Mouse (Mus musculus) hindbrain, embryonic 10.5 days (tissue): Measurements from ENCODE around the gene Fus. TPM values are rescaled to one million over a fixed set of nuclear protein-coding genes. Genes with fewer than 3 reads are reported as not detected.
"Not testable (repeated sequence)": the region's sequence is repeated elsewhere in the genome, so short reads cannot be mapped to it uniquely, and the experiment has no call there.

ENCODE experiments used
- DNase-seq: peaks from one replicate; pipeline ENCODE4 v3.0.0-alpha.2; 2017; ENCODE audit warnings: low spot score
- H3K27ac ChIP-seq: fragments of 300-500 bp; sonication (generic); 2 replicates; pipeline ENCODE4 v1.5.1; 2016; ENCODE audit warnings: mild to moderate bottlenecking, moderate library complexity
- H3K27me3 ChIP-seq: fragments of 300-500 bp; sonication (generic); 2 replicates; pipeline ENCODE4 v1.6.1; 2016; ENCODE audit warnings: mild to moderate bottlenecking; ENCODE audit not compliant: poor library complexity, insufficient read depth, severe bottlenecking
- H3K36me3 ChIP-seq: fragments of 300-500 bp; sonication (generic); 2 replicates; pipeline ENCODE4 v1.6.1; 2016; ENCODE audit warnings: mild to moderate bottlenecking, moderate library complexity
- H3K4me1 ChIP-seq: fragments of 300-500 bp; sonication (generic); replicated peaks from 2 replicates; pipeline ENCODE4 v1.6.1; 2016; ENCODE audit warnings: mild to moderate bottlenecking
- H3K4me3 ChIP-seq: fragments of 300-500 bp; sonication (generic); 2 replicates; pipeline ENCODE4 v1.5.1; 2016; ENCODE audit warnings: mild to moderate bottlenecking, moderate library complexity
- H3K9me3 ChIP-seq: fragments of 300-500 bp; sonication (generic); 2 replicates; pipeline ENCODE4 v1.6.1; 2016; ENCODE audit warnings: mild to moderate bottlenecking, moderate library complexity
- WGBS: fragments of 180-500 bp; shearing (Covaris S2); methylation state at CpG from one replicate; pipeline ENCODE4 v1.1.7; 2016; 5-methylcytosine and 5-hydroxymethylcytosine counted together
- polyA plus RNA-seq: library from polyadenylated mRNA; unstranded; fragments of >200 nt; fragmentation: Nextera tagmentation; extraction: Ambion mirVana; gene quantifications from 2 replicates; pipeline ENCODE4 v1.2.1, GENCODE M21; 2016

Gene Fus
- polyA plus RNA-seq, 1 experiment from 2014 or later = 328 TPM

DNA sequence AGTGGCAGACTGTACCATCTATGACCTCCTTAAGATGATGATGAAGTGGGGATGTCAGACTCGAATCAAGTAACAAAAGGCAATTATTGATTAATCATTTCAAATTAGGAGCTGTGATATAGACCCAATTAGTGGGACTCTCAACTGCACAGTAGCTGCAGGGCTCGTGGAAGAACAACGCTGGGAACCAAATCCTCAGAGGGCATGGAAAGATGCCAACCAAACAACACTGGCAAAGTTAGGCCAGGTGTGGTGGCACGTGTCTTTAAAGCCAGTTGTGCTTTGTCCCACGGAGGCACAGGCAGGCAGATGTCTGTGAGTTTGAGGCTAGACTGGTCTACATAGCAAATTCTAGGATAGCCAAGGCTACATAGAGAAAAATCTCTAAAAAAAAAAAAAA, 36.6 kb upstream of the Fus start:
- Histone ChIP-seq H3K27me3 (peaks cover 36% of the 10 kb centered on the region), H3K4me1 (peaks cover 64% of the 10 kb centered on the region), H3K9me3 (no peaks in the 10 kb centered on the region), H3K36me3 (peaks cover 20% of the 10 kb centered on the region), H3K27ac (no peak overlapping the region), H3K4me3 (no peak overlapping the region)
- DNase-seq = no peak
- WGBS = 79% methylated on average over 5 of the region's 5 CpGs

DNA sequence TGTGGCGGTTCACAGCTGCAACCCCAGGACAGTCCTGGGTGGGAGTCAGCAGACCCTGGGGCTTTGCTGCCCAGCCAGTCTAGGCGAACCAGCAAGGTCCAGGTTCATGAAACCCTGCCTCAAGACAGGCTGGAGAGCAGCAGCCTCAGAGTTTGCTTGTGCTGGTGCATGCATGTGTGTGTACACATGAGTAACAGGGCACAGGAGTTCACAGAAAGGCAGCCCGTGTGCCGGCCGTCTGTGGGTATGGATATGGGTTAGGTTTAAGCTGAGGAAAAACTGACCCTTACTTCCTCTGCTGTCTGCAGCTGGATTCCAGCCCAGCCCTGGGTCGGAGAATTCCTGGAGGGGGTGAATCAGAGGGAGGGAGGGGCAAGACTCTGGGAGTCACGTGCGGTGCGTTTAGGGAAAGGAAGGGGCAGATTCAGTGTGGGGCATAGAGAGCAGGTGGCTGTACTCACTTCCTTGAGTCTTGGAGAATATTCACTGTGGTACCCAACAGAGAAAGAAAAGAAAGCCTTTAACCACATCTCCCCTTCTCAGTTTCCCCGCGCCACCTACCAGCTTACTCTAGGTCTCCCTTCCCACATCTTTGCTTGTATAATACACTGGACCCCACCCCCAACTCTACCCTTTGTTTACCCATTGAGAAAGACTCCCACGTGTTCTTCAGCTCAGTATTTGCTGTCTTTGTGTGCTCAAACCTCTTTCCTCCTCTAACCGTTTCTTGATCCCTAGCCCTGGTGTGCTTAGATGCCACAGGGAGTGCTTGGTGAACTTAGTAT, 35.7 kb upstream of the Fus start:
- 32% methylated on average over 13 of the region's 13 CpGs for WGBS
- peaks cover 73% of the 10 kb centered on the region for H3K4me1 ChIP-seq
- H3K27me3 ChIP-seq = peaks cover 41% of the 10 kb centered on the region
- 0 out of 2 replicates have a peak overlapping the region, but pooled peaks have one; percentile 2 for H3K4me3 ChIP-seq
- no peak for DNase-seq
- peaks cover 11% of the 10 kb centered on the region for H3K36me3 ChIP-seq
- peak overlapping the region; percentile 70 for H3K27ac ChIP-seq
- no peaks in the 10 kb centered on the region for H3K9me3 ChIP-seq

DNA sequence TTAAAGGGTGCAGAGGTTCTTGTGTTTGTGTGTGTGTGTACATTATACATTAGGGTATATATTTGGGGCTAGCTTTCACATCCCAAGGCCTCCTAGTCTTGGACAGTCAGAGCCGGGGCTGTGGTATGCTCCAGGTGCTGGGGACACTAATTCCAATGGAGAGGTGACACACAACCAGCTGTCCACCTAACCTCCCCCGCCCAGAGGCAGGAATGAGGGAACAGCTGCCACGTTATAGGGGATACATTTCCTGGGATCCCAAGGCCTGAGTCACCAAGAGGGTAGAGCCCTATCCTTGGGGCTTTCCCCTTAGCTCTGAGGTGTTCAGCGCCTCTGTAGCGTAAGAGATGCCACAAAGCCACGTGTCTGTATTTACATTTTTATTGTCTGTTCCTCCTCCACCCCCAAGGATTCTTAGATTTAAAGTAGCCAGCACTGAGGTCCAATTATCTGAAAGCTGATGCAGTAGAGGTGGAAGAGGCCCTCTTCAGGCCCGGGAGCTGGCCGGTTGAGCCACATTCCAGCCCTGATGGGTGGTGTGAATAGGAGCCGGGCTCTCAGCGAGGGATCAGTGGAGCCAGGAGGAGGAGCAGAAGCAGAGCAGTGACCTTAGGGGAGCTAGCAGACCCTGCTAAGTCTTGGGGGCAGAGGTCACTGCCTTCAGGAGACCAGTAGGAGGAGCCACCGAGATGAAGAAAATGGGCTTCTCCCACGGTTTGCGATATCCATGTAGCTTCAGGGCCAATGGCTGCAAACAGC, 34.8 kb upstream of the Fus start:
- peaks cover 73% of the 10 kb centered on the region for H3K4me1 ChIP-seq
- 0 out of 2 replicates have a peak, but pooled peaks cover 2% of the 10 kb centered on the region for H3K36me3 ChIP-seq
- H3K27me3 ChIP-seq = peaks cover 42% of the 10 kb centered on the region
- peak overlapping the region; percentile 6; the same call in 1 of the 2 replicates for H3K4me3 ChIP-seq
- peak overlapping the region; percentile 70 for H3K27ac ChIP-seq
- DNase-seq = peak; percentile 62
- no peaks in the 10 kb centered on the region for H3K9me3 ChIP-seq
- 13% methylated on average over 13 of the region's 13 CpGs for WGBS

DNA sequence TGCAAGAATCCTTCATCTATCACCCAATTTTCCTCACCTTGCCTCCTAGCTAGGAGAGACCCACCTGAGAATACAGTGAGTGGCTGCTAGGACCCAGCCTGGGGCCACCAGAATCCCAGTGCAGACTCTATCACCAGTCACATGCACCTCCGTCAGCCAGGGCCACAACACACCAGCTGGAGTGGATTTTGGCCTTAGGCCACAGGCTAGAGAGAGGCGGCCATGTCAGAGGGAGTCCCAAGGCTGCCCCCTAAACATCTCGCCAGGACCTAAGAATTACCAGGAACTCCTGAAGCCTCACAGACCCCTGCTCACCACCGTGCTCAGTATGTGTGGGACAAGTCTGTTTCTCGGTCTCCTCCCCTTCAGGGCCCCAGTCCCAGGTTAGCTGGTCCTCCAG, 33.2 kb upstream of the Fus start:
- 88% methylated on average over 5 of the region's 5 CpGs for WGBS
- peak overlapping the region; percentile 92 for H3K27ac ChIP-seq
- no peak for DNase-seq
- H3K36me3 ChIP-seq = no peaks in the 10 kb centered on the region
- peaks cover 27% of the 10 kb centered on the region for H3K27me3 ChIP-seq
- no peak overlapping the region for H3K4me3 ChIP-seq
- H3K4me1 ChIP-seq = peaks cover 64% of the 10 kb centered on the region
- H3K9me3 ChIP-seq = no peaks in the 10 kb centered on the region

DNA sequence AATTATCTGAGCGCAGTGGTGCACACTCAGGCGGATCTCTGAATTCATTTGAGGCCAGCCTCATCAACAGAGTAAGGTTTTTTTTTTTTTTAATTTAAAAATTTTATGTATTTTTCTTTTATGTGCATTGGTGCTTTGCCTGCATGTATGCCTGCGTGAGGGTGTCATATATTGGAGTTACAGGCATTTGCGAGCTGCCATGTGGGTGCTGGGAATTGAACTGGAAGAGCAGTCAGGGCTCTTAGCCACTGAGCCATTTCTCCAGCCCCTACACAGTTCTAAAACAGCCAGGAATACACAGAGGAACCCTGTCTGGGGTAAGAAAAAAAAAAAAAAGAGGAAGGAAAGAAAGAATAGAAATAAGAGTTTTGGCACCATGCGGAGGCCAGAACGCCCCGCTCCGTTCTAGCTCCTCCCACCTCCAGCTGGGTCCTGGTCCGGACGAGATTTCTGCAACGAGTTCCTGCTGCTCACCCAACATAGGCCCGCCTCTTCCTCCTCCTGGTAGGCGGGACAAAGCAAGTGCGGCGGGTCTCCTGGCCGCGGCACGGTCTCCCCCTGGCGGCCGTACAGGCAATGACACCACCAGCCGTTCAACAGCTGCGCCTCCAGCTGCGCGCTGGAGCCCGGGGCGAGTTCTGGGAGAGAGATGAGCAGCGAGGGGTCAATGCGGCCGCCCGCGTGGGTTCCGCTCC, 32.1 kb upstream of the Fus start:
- 7% methylated on average over 32 of the region's 32 CpGs for WGBS
- Histone ChIP-seq H3K27ac (peak overlapping the region; percentile 92), H3K9me3 (no peaks in the 10 kb centered on the region), H3K4me1 (peaks cover 54% of the 10 kb centered on the region), H3K27me3 (peaks cover 16% of the 10 kb centered on the region), H3K36me3 (no peaks in the 10 kb centered on the region), H3K4me3 (peak overlapping the region; percentile 78)
- peak; percentile 95 for DNase-seq

DNA sequence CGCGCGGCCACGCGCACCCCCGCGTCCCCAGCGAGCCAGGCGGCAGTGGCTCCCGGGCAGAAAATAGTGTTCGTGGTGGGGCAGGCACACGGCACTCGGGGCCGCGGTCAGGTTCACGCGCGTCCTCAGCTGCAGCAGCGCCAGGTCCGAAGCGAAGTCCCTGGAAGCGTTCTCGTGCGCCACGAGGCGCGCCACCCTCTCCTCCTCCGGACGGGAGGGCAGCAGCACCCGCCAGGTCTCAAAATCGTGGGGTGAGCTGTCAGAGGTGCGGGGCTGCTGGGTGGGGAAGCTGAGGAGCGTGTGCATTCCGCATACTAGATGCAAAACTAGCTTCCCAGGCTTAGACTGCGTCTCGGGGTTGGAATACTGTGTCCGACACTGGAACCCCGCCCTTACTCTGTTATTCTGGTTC, 31.5 kb upstream of the Fus start:
- Histone ChIP-seq H3K27ac (peak overlapping the region; percentile 92), H3K4me3 (peak overlapping the region; percentile 78), H3K4me1 (peaks cover 52% of the 10 kb centered on the region), H3K36me3 (no peaks in the 10 kb centered on the region), H3K9me3 (no peaks in the 10 kb centered on the region), H3K27me3 (peaks cover 10% of the 10 kb centered on the region)
- under 1% methylated on average over 38 of the region's 38 CpGs for WGBS
- no peak for DNase-seq

DNA sequence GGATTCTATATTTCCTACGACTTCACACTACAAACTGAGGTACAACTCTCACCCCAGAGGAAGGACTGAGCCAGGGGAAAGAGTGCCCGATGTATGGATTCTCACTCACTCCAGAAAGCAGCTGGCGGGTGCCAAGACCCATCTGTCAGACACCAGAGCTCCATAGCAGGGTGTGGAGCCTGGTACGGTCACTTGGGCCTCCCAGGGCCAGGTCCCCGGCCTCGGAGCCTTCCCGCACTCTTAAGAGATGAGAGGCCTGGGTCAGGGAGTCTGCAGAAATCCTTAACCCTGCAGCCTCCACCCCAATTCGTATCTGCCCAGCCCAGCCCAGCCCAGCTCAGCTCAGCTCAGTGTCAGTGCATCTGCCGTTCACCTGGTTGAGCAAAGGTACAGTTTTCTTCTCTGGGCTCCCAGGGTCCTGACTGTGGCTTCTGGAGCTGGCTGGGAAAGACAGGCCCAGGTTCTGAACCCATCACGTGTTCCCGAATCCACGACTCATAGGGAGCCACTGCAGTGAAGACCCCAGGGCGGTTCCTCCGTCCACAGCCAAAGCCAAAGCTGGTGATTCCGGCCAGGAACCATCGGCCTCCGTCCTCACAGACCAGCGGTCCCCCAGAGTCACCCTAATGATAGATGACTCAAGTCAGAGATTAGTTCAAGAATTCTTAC, 30.9 kb upstream of the Fus start:
- no peaks in the 10 kb centered on the region for H3K36me3 ChIP-seq
- H3K27me3 ChIP-seq = peaks cover 6% of the 10 kb centered on the region; the same call in 1 of the 2 replicates
- H3K4me1 ChIP-seq = peaks cover 48% of the 10 kb centered on the region
- peak; percentile 23 for DNase-seq
- H3K4me3 ChIP-seq = peak overlapping the region; percentile 78
- H3K9me3 ChIP-seq = no peaks in the 10 kb centered on the region
- WGBS = 55% methylated on average over 18 of the region's 18 CpGs
- peak overlapping the region; percentile 92; the same call in 1 of the 2 replicates for H3K27ac ChIP-seq

DNA sequence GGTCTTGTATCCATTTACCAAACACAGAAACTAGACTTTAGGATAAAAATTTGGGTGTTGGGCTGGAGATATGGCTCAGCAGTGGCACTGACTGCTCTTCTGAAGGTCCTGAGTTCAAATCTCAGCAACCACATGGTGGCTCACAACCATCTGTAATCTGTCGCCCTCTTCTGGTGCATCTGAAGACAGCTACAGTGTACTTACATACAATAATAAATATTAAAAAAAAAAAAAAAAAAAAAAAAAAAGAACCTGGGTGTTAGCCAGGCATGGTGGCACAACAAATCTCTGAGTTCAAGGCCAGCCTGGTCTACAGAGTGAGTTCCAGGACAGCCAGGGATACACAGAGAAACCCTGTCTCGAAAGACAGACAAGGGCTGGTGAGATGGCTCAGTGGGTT, 25.2 kb upstream of the Fus start:
- H3K36me3 ChIP-seq, DNase-seq, H3K4me3 ChIP-seq, H3K9me3 ChIP-seq, H3K4me1 ChIP-seq, H3K27ac ChIP-seq: not testable (repeated sequence)
- WGBS = 52% methylated on average over 2 of the region's 2 CpGs
- H3K27me3 ChIP-seq = peaks cover 41% of the 10 kb centered on the region

DNA sequence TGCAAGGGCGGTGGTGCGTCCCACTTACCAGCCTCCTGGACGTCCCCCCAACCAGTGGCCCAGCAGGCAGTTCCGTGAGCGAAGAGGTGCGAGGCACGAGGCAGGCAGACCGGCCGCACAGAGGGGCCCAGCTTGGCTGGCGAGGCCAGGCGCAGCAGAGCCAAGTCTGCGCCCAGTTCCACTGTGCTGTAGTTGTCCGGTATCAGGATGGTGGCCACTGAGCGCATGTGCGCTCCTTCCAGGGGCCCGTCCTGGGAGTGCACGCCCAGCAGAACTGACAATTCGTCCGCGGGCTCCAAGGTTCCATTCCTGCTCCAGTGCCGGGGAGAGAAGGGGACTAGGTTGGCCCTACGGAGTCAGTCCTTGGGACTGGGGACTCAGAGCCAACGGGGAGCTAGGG, 22.6 kb upstream of the Fus start:
- WGBS = 10% methylated on average over 23 of the region's 23 CpGs
- Histone ChIP-seq H3K27me3 (peaks cover 44% of the 10 kb centered on the region), H3K4me3 (peak overlapping the region; percentile 32), H3K27ac (no peak overlapping the region; the same call in 1 of the 2 replicates), H3K9me3 (no peaks in the 10 kb centered on the region), H3K36me3 (no peaks in the 10 kb centered on the region), H3K4me1 (peaks cover 5% of the 10 kb centered on the region)
- DNase-seq = peak; percentile 26

DNA sequence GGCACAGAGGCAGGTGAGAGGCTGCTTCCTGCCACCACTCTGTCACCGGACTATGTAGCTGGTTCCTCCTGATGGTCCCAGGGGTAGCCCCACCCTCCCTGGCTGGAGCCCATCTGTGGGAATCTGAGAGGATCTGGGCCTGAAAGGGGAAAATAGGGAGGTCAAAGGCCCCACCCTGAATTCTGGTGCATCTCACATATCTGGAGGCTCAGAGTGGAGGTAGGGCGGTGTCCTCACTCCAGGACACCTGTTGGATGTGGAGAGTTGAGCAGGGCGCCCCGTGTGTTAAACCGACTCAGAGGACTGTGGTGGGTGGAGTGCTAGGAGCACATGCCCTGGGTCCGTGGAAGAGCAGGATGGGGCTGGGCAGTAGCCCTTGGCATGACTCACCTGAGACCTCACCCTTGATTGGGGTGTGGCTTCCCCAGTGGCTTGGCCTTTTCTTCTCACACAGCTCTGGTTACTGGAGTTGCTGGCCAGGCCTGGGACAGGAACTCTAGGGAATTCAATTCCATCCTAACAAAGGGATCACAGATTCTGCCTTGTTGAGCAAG, 20.7 kb upstream of the Fus start, which contains the start of gene Prss36:
TSS of gene Prss36 (minus strand) at position 256 of the 554 bp plus-strand sequence.
- DNase-seq = no peak
- WGBS = 77% methylated on average over 6 of the region's 6 CpGs
- Histone ChIP-seq H3K4me1 (peaks cover 5% of the 10 kb centered on the region), H3K4me3 (no peak within 1 kb of the TSS), H3K27me3 (peaks cover 44% of the 10 kb centered on the region), H3K9me3 (no peaks in the 10 kb centered on the region), H3K27ac (no peak within 1 kb of the TSS), H3K36me3 (no peaks in the 10 kb centered on the region)

DNA sequence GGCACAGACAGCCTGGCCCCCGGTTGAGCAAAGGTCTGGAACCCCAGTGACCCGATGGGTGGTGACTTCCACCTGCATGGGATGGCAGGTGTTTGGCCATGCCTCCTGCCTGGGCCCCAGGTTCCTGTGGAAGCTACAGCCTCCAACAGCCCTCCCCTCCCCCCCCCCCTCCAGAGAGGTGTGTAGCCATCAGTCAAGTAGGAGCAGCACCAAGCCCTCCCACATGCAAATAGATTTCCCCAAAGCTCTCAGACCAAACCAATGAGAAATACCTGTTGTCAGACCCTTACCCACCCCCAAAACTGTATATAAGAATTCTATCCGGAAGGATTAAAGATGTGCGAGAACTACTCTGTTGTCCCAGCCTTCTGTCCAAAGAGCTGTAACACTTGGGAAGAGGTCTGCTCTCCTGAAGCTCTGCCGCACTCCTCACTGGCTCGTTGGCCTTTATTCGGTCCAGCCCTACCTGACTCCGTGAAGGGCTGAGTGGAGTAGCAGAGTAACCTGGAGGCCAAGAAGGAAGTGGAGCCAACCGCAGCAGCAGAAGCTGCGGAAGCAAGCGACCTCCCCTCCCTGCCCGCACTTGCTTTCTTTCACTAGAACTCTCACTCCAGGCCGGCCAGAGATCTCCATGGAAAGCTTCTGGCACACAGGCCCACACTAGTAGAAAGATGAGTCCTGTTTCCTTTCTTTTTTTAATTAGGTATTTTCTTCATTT, 14.2 kb upstream of the Fus start:
- Histone ChIP-seq H3K36me3 (no peaks in the 10 kb centered on the region), H3K4me3 (no peak overlapping the region), H3K27ac (no peak overlapping the region), H3K9me3 (no peaks in the 10 kb centered on the region), H3K4me1 (no peaks in the 10 kb centered on the region), H3K27me3 (no peaks in the 10 kb centered on the region)
- DNase-seq = no peak
- WGBS = 48% methylated on average over 13 of the region's 13 CpGs
